Mouse (Mus musculus) inflammation-experienced regulatory T-cells, adult 6 months (primary cell): ENCODE results near the gene Fbxo44. TPM values are rescaled to one million over a fixed set of nuclear protein-coding genes. Genes with fewer than 3 reads are reported as not detected.

Experiments used
- ATAC-seq: one replicate; pipeline ENCODE4 v1.8.0; 2017
- polyA plus RNA-seq, 3 experiments: library from polyadenylated mRNA; unstranded; fragments of 100-300 nt; shearing (Covaris generic); gene quantifications; one replicate each; pipeline ENCODE4 v1.2.1; 2017

Gene Fbxo44
- polyA plus RNA-seq, 3 experiments from 2014 or later: 0.44 to 4.3 (median 4.1) TPM

DNA sequence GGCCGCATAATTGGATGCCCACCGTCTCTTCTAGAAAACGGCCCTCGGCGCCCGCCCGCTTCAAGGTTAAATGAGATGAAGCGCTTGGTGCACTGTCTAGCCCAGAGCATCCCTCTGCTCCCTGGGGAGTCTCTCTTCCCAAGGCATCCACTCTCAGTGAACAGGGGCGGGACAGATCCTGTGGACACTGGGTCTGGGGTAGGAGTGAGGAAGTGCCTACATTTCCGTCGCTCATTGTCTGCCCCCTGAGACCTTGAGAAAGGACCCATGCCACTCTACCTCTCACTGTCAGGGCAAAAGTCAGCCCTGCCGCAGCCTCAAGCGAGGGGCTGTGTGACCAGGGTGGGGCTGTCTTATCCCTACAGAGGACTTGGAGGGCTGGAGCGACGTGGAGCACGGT, 4.2 kb upstream of the Fbxo44 start:
- no peak for ATAC-seq

GRCm38 (mm10) chr4:148164002-148164439, 3.7 kb upstream of the Fbxo44 start:
- peak; percentile 44 for ATAC-seq

GRCm38 (mm10) chr4:148159544-148160435, 492 bp downstream of the Fbxo44 start:
- peak; percentile 75 for ATAC-seq

- ATAC-seq: no peak
Measured at GRCm38 (mm10) chr4:148158436-148159348, 1.6 kb downstream of the Fbxo44 start.

DNA sequence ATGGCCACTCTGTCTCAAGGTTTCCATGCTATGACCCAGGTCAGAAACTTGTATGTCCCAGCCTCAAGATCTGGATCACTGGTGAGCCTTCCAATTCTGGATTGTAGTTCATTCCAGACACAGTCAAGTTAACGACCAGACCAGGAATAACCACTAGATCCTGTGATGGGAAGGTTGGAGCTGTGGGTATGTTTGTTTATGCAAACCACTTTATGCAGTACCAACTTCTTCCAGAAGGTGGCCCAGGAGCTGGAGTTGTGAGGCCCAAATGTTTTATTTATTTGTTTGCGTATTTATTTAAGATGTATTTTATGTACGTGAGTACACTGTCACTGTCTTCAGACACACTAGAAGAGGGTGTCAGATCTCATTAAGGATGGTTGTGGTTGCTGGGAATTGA, 5.3 kb downstream of the Fbxo44 start:
- no peak for ATAC-seq

DNA sequence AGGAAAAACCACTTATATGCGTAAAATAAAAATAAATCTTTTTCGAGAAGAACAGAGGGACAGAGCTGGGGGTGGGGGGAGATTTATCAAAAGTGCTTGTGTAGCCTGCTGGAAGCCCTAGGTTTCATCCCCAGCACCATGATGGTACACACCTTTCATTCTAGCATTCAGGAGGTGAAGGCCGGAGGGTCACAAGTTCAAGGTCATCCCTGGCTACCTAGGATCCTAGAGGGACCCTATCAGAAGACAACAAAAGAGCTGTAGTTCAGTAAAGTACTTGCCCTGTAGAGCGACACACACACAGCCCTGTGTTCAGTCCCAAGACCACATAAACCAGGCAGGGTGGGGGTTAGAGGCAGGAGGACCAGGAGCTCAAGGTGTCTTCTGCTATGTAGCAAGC, 6.3 kb downstream of the Fbxo44 start:
- no peak for ATAC-seq

DNA sequence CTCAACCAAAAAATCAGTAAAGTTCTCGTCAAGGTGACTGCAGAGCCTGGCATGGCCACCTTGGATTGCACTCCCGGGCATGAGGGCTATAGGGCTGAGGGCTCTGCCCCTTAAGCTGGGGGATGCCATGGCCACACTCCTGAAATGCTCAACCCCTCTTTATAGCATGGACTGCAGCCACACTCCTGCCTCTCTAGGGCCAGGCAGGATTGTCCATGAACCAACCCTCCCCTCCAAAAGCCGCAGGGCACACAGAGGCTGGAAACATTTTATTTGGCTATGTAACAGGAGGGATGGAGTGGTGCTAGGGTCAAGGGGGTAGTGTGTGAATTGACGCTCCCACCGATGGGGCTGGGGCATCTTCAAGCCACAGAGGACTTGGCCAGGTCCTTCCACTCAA, 7.7 kb downstream of the Fbxo44 start:
- ATAC-seq: no peak

- ATAC-seq: peak; percentile 92
Measured at GRCm38 (mm10) chr4:148151267-148152168, 8.8 kb downstream of the Fbxo44 start, which contains the start of gene Fbxo6. TSS of gene Fbxo6 (minus strand) at chr4:148152140.

GRCm38 (mm10) chr4:148150953-148151266, 9.4 kb downstream of the Fbxo44 start:
- peak; percentile 5 for ATAC-seq

- ATAC-seq: no peak
Measured at GRCm38 (mm10) chr4:148150242-148150641, 10.0 kb downstream of the Fbxo44 start.

DNA sequence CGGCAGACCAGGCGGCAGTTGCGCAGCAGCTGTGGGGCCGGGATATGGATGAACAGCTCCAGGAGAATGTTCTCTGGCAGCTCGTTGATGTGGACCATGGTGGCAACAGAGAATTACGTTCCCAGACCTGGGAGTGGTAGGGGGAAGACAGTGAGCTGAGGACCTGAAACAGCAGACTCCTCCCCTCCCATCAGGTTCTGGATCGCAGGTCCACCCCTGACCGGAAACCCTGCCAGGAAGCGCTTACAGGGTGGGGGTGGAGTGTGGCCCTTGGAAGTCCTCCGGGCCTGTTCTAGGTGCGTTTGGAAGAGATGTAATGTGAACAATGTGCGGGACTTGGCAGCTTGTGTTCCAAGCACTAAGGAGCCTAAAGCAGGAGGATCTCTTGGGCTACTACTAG, 10.7 kb downstream of the Fbxo44 start:
- no peak for ATAC-seq

- ATAC-seq: no peak
Measured at GRCm38 (mm10) chr4:148147714-148148113, 12.6 kb downstream of the Fbxo44 start.

DNA sequence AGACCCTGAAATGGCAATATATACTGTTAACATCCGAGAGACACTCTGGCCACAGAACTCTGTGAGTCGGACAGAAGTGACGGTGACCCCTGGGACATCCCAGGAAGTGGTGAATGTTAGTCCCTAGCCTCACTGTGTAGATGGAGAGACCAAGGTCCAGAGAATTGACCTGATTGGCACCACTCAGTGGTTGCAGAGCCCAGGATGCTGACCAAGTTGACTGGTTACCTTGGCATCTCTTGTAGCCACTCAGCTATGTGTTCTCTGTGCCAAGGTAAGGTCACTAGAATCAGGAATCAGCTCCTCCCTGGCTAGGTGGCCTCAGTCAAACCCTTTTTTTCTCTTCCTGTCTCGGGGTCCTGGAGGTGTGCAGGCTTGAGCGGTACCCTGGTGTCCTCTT, 16.6 kb downstream of the Fbxo44 start:
- no peak for ATAC-seq

DNA sequence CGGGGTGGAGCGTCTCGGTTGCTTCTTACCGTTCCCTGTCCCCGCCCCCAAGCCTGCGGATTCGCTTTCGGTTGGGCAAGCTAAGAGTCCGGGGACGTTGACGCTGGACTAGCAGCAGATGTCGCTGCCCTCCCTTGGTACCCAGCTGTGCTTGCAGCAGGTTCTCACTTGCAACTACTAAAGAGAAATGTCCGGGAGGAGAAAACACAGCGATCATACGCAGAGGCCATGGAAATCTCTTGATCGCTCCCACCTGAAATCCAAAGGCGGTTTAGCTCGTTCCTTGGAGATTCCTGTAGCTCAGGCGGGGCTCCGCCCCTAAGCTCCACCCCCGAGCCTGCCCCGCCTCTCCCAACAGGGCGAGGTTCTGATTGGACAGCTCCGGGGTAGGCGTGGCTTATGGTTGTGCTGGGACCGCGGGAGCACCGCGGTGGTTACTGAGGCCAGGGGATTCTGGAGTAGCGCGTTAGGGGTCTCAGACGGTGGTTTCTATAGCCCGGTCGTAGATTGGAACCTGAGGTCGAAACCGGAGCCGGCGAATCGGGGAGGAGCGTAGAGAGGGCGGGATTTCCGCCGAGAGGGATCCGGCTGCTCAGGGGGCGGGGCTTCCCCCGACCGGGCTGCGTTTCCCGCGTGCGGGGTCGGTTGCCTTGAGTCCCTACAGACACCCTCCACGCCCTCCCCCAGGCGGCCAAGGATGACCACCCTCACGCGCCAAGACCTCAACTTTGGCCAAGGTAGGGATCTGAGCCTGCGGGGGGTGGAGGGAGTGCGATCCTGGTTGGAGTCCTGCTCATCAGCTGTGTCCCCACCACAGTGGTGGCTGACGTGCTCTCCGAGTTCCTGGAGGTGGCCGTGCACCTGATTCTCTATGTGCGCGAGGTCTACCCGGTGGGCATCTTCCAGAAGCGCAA, 19.9 kb downstream of the Fbxo44 start:
- peak; percentile 88 for ATAC-seq

DNA sequence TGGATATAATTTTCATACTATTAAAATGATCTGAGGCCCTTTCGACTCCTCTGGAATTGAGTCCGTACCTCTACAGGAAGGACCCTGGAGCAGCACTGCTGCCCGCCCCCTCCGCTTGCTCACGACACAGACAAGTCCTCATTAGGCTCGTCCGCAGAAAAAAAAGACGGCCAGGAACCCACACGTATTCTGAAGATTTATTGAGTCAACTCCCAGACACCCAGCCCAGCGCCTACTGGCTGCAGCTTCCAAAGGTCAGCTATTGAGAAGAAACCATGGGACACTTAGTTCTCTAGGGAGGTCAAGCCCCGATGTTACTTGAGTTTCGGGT, 20.6 kb downstream of the Fbxo44 start:
- peak; percentile 30 for ATAC-seq

- ATAC-seq: no peak
Measured at GRCm38 (mm10) chr4:148137503-148137902, 22.8 kb downstream of the Fbxo44 start.

DNA sequence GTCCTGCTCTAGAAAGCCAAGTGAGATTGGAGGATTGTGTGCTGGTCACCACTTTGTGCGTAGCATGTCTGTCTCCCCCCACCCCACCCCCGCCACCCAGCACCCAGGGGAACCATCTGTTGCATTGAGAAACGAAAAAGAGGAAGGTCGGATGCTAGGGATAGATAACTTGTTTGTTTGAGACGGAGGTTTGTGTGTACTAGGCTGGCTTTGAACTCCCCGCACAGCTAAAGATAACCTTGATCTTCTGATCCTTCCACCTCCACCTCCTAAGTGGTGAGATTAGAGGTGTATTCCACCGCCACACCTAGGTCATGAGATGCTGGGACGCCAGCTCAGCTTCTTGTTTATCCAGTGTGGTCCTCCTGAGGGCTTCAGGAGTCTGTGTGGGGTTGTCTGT, 25.3 kb downstream of the Fbxo44 start:
- ATAC-seq: no peak

DNA sequence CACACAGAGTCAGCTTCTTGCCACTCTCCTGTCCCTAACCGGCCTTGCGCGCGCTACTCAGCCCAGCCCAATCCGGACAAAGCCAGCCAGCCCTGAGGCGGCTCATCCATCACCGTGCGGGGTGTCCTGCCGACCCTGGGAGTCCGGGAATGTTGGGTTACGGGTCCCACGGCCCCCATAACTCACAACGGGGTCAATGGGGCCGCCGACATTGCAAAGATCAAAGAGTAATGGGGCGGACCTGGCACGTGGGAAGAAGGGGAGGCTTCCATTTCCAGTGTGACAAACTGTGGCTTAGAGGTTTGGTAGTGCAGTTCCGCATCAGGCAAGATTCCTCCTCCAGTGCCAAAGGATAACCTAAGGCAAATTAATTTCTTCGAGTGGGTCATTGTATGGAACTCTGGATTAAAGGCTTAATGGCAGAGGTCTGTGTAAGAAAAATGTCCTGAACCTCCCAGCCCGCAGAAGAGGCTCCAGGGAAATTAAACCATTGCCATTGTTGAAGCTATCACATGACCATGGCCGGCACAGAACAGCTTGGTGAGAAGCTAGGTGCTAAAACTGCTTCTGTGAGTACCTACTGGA, 28.7 kb downstream of the Fbxo44 start:
- ATAC-seq: no peak

DNA sequence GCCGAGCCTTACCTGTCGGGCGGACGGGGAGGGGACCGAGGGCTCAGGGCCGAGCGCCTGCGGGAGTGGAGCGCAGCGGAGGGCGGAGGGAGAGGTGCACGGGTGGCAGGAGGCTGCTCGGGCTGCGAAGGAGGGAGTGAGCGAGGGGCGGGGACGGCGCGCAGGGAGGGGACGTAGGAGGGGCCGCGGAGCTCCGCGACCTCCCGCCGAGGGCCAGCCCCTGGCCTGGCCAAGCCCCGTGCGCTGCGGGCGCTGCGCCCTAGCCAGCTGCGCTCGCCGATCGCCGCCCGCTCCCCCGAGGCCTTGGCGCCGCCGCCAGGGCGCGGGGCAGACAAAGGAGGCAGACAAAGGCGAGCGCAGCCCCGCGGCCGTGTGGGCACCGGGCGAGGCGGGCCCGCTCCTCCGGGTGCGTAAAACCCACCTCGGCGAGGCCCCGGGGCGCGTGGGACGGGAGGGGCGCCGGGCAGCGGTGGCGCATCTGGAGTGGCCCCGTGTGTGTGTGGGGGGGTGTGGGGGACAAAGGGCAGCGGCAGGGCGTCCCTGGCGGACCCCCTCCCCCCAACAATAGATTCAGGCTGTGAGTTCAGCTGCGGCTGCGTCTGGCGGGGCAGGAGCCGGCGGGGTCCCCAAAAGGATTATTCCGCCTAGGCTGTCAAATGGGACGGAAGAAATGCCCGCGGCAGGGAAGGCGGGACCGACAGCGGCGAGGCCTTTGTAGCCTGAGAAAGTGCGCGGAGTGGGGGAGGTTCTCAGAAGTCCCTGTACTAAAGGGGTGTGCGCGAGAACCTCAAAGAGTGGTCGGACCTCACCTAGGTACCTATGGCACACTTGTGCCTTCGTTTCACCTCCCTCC, 29.5 kb downstream of the Fbxo44 start, which contains the start of gene Draxin:
Gene Draxin (minus strand): TSS at position 138 of the 853 bp plus-strand sequence.
- no peak for ATAC-seq

DNA sequence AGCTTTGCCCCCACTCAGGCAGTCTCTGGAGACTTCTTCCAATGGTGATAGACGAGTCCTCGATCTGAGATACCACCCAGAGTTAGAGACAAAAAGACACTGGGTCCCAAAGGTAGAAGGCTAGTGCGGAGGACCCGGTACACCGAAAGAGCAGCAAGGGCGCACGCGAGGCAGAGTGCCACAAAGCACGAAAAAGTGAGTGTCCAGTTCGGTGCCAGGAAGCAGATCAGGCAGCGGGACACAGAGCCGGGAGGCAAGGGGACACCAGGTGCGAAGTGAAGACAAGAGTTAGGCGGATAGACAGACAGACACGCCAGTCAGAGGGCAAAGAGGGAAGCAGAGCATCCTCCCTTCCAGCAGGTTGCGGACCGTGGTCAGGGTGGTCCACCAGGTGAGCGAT, 30.1 kb downstream of the Fbxo44 start, which contains the start of gene Mad2l2:
Gene Mad2l2 (plus strand): TSS at position 252 of the 400 bp plus-strand sequence.
- ATAC-seq: no peak
